Mouse (Mus musculus) kidney, postnatal 0 days (tissue): ENCODE measurements around the gene Isyna1. TPM values are rescaled to one million over a fixed set of nuclear protein-coding genes. Genes with fewer than 3 reads are reported as not detected.

ENCODE experiments used
- ATAC-seq: fragments of 200-750 bp; cut with Nextera tagmentation; replicated peaks from 2 replicates; pipeline ENCODE4 v1.8.0; 2017; ENCODE audit warnings: low read depth, moderate number of reproducible peaks, moderate TSS enrichment, moderate library complexity; ENCODE audit not compliant: low FRiP score
- DNase-seq: peaks from one replicate; pipeline ENCODE4 v3.0.0-alpha.2; 2016; ENCODE audit warnings: low spot score
- H3K27ac ChIP-seq: fragments of 300-500 bp; sonication (generic); 2 replicates; pipeline ENCODE4 v1.5.1; 2014; ENCODE audit warnings: mild to moderate bottlenecking
- H3K27me3 ChIP-seq: fragments of 300-500 bp; sonication (generic); 2 replicates; pipeline ENCODE4 v1.6.1; 2014; ENCODE audit warnings: low read length, mixed read lengths; ENCODE audit not compliant: insufficient read depth
- H3K36me3 ChIP-seq: fragments of 300-500 bp; sonication (generic); 2 replicates; pipeline ENCODE4 v1.6.1; 2014; ENCODE audit warnings: low read length, mixed read lengths; ENCODE audit not compliant: insufficient read depth
- H3K4me1 ChIP-seq: fragments of 300-500 bp; sonication (generic); replicated peaks from 2 replicates; pipeline ENCODE4 v1.6.1; 2014; ENCODE audit warnings: antibody characterized with exemption, low read length, mixed read lengths; ENCODE audit not compliant: insufficient read depth
- H3K4me2 ChIP-seq: fragments of 300-500 bp; sonication (generic); 2 replicates; pipeline ENCODE4 v1.6.1; 2014; ENCODE audit warnings: mild to moderate bottlenecking, low read length, moderate library complexity, mixed read lengths
- H3K4me3 ChIP-seq: fragments of 300-500 bp; sonication (generic); replicated peaks from 2 replicates; pipeline ENCODE4 v1.5.1; 2014; ENCODE audit warnings: low read depth, low read length
- H3K9ac ChIP-seq: fragments of 300-500 bp; sonication (generic); 2 replicates; pipeline ENCODE4 v1.6.1; 2014; ENCODE audit warnings: low read depth, low read length
- H3K9me3 ChIP-seq: fragments of 300-500 bp; sonication (generic); replicated peaks from 2 replicates; pipeline ENCODE4 v1.6.1; 2016; ENCODE audit warnings: low read length, inconsistent platforms, mixed read lengths
- CTCF ChIP-seq: IDR thresholded peaks from 2 replicates; pipeline ENCODE4 v1.5.1; 2016; ENCODE audit warnings: antibody characterized with exemption, low read depth, mild to moderate bottlenecking, moderate library complexity
- WGBS: fragments of 180-500 bp; shearing (Covaris S2); extraction: QIAGEN DNeasy Blood & Tissue Kit; methylation state at CpG from one replicate; pipeline ENCODE4 v1.1.7; 2014; 5-methylcytosine and 5-hydroxymethylcytosine counted together
- polyA plus RNA-seq: library from polyadenylated mRNA; unstranded; fragments of >200 nt; fragmentation: Nextera tagmentation; extraction: Ambion mirVana; gene quantifications from 2 replicates; pipeline ENCODE4 v1.2.1, GENCODE M21; 2015

Isyna1 gene
- polyA plus RNA-seq, 1 experiment from 2014 or later, result 166 TPM

GRCm38 (mm10) chr8:70570360-70570759 lies 23.8 kb upstream of the Isyna1 start:
- ATAC-seq (no peak; the same call in 1 of the 2 replicates), DNase-seq (no peak)
- Histone ChIP-seq H3K27ac (no peak overlapping the region), H3K27me3 (no peaks in the 10 kb centered on the region), H3K9me3 (no peaks in the 10 kb centered on the region), H3K9ac (no peak overlapping the region), H3K36me3 (no peaks in the 10 kb centered on the region), H3K4me3 (no peak overlapping the region), H3K4me2 (no peak overlapping the region), H3K4me1 (peaks cover 3% of the 10 kb centered on the region)
- no peak for TF ChIP-seq CTCF

- Histone ChIP-seq H3K4me3 (no peak overlapping the region), H3K4me1 (no peaks in the 10 kb centered on the region), H3K9ac (no peak overlapping the region), H3K36me3 (no peaks in the 10 kb centered on the region), H3K27me3 (no peaks in the 10 kb centered on the region), H3K27ac (no peak overlapping the region), H3K9me3 (no peaks in the 10 kb centered on the region), H3K4me2 (no peak overlapping the region)
- DNase-seq (no peak), ATAC-seq (no peak)
- 78% methylated on average over 6 of the region's 6 CpGs for WGBS
- no peak for TF ChIP-seq CTCF
These were observed 23.2 kb upstream of the Isyna1 start for GRCm38 (mm10) chr8:70570990-70571389.

GRCm38 (mm10) chr8:70574302-70574701 lies 19.9 kb upstream of the Isyna1 start:
- no peak overlapping the region for H3K9ac ChIP-seq
- no peaks in the 10 kb centered on the region for H3K27me3 ChIP-seq
- H3K27ac ChIP-seq, result peak overlapping the region; percentile 39; the same call in 1 of the 2 replicates
- ATAC-seq (no peak), DNase-seq (no peak)
- no peak overlapping the region for H3K4me2 ChIP-seq
- no peaks in the 10 kb centered on the region for H3K4me1 ChIP-seq
- H3K4me3 ChIP-seq, result no peak overlapping the region
- H3K9me3 ChIP-seq, result no peaks in the 10 kb centered on the region
- TF ChIP-seq CTCF, result no peak
- peaks cover 8% of the 10 kb centered on the region; the same call in 1 of the 2 replicates for H3K36me3 ChIP-seq

GRCm38 (mm10) chr8:70574915-70575314 lies 19.3 kb upstream of the Isyna1 start:
- DNase-seq (peak; percentile 78), ATAC-seq (no peak)
- TF ChIP-seq CTCF, result no peak
- Histone ChIP-seq H3K4me1 (no peaks in the 10 kb centered on the region), H3K9ac (no peak overlapping the region), H3K9me3 (no peaks in the 10 kb centered on the region), H3K27ac (peak overlapping the region; percentile 39; the same call in 1 of the 2 replicates), H3K4me2 (no peak overlapping the region), H3K27me3 (no peaks in the 10 kb centered on the region), H3K4me3 (no peak overlapping the region), H3K36me3 (peaks cover 9% of the 10 kb centered on the region; the same call in 1 of the 2 replicates)
- 52% methylated on average over 4 of the region's 4 CpGs for WGBS

GRCm38 (mm10) chr8:70577207-70577606 lies 17.0 kb upstream of the Isyna1 start:
- no peak for TF ChIP-seq CTCF
- no peak overlapping the region for H3K27ac ChIP-seq
- H3K9me3 ChIP-seq, result no peaks in the 10 kb centered on the region
- no peaks in the 10 kb centered on the region for H3K4me1 ChIP-seq
- WGBS, result 95% methylated on average over 3 of the region's 3 CpGs
- DNase-seq (no peak), ATAC-seq (no peak)
- H3K27me3 ChIP-seq, result no peaks in the 10 kb centered on the region
- H3K9ac ChIP-seq, result no peak overlapping the region
- H3K36me3 ChIP-seq, result peaks cover 29% of the 10 kb centered on the region
- no peak overlapping the region for H3K4me3 ChIP-seq
- H3K4me2 ChIP-seq, result no peak overlapping the region

- WGBS, result 90% methylated on average over 18 of the region's 18 CpGs
- H3K36me3 ChIP-seq, result peaks cover 61% of the 10 kb centered on the region
These were observed 10.4 kb upstream of the Isyna1 start for GRCm38 (mm10) chr8:70583476-70584387.

More at GRCm38 (mm10) chr8:70583476-70584387, 10.4 kb upstream of the Isyna1 start:
- no peak for TF ChIP-seq CTCF
- Histone ChIP-seq H3K4me3 (no peak overlapping the region), H3K4me1 (no peaks in the 10 kb centered on the region), H3K27ac (no peak overlapping the region), H3K9ac (no peak overlapping the region), H3K27me3 (no peaks in the 10 kb centered on the region), H3K9me3 (no peaks in the 10 kb centered on the region), H3K4me2 (no peak overlapping the region)
- DNase-seq, result no peak
- no peak for ATAC-seq
